Mouse (Mus musculus): ENCODE results near the gene Dstn.

DNA sequence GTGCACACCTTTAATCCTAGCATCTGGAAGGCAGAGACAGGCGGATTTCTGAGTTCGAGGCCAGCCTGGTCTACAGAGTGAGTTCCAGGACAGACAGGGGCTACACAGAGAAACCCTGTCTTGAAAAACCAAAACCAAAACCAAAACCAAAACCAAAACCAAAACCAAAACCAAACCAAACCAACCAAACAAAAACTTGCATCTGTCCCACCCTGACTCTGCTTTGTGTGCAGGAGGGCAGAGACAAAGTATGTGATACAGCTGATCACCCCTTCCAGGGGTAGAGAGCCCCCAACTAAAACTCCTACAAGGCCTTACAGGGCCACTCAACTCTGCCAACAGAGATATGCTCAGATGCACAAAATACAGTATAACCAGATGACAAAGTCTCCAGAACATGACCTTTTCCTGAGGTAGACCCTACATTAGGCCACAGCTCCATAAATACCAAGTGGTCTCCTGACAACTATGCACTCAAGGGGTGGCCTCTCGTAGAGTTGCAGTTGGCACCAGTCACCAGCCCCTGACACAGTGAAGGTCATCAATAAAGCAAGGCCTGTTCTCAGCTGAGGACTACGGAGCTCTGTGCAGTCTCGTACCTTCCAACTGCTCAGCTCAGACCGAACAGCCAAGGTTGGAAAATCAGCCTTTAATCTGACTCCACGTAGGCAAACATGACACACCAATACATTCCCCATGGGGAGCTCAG lies 77.0 kb downstream of the Dstn start:
- TF ChIP-seq CTCF (IDR thresholded peaks at IDR 0.05; ENCODE audit: low read depth), result no peak
- no peak for TF ChIP-seq EP300 (IDR thresholded peaks at IDR 0.05; ENCODE audit: low read depth)
